Comparison of ENCODE assay signal across 8 mouse cellular contexts in the genomic region with DNA sequence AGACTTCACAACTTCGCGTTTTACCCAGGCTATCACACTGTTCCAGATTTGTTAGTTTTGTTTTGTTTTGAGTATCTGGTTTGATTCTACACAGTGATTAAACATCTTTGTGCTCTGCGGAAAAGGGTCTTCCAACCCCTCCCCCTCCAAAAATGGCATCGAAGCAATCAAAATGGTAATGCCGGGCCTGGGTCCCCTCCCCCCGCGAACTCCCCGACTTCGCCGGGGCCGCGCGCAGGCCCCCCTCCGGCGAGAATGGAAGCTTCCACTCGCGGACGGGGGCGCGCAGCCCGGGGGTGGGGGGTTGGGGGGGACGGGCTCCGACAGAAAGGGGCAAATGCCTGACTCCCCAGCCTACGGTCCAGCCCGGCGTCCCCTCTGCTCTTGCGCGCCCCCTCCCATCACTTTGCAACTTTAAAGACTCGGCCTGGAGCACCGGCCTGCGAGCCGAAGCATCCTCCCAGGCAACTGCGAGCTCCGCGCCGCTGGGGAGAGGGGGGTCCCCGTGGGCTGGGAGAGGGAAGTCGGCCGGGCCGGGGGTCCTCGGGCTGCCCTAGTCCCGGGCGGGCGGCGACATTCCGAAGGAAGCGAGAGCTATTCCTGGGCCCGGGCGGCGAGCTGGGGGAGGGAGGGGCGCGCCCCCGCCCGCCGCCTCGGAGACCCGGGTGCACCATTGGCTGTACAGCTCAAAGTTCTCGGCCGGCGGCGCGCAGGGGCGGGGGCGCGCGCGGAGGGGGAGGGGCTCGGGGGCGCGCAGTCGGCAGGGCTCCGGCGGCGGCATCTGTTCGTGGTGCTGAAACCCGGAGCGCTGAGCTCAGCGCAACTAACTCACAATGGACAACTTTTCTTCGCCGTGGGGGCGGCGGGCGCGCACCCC. TPM values are rescaled to one million over a fixed set of nuclear protein-coding genes. Genes with fewer than 3 reads are reported as not detected.
DNase-seq lines count a peak whose midpoint lies in the region; ATAC-seq and TF ChIP-seq lines count a peak whose summit lies in the region.

No protein-coding gene starts in this region.

- H3K9me3 ChIP-seq in ES-Bruce4 (replicated peaks; ENCODE audit: control insufficient read depth, insufficient read depth, low read length, poor library complexity, severe bottlenecking), result no peaks in the 10 kb centered on the region
- no peaks in the 10 kb centered on the region for H3K9me3 ChIP-seq in lung, embryonic 15.5 days

- no peak for TF ChIP-seq CTCF in ES-Bruce4 (IDR thresholded peaks at IDR 0.05; ENCODE audit: low read depth, low read length)

- H3K27me3 ChIP-seq in ES-Bruce4 (ENCODE audit: control insufficient read depth, insufficient read depth, low read length, poor library complexity, severe bottlenecking), result peaks cover 6% of the 10 kb centered on the region; the same call in 1 of the 2 replicates
- peaks cover 35% of the 10 kb centered on the region for H3K27me3 ChIP-seq in lung, embryonic 15.5 days

- peak; percentile 46 for ATAC-seq in lung, embryonic 15.5 days (ENCODE audit: borderline replicate concordance, extremely low read depth, low FRiP score, low TSS enrichment)

- H3K4me3 ChIP-seq in ES-Bruce4 (ENCODE audit: low read depth, low read length), result peak overlapping the region; percentile 73
- H3K4me3 ChIP-seq in lung, embryonic 15.5 days, result peak overlapping the region; percentile 70

- under 1% methylated on average over 78 of the region's 84 CpGs for WGBS in lung, embryonic 15.5 days

- no peaks in the 10 kb centered on the region for H3K36me3 ChIP-seq in ES-Bruce4 (ENCODE audit: control insufficient read depth, insufficient read depth, low read length, poor library complexity, severe bottlenecking)
- H3K36me3 ChIP-seq in lung, embryonic 15.5 days, result no peaks in the 10 kb centered on the region

- H3K4me2 ChIP-seq in lung, embryonic 15.5 days, result peak overlapping the region; percentile 100

- no peak for TF ChIP-seq POLR2A in ES-Bruce4 (IDR thresholded peaks at IDR 0.05; ENCODE audit: insufficient read depth, low read length)

- peak overlapping the region; percentile 62 for H3K9ac ChIP-seq in ES-Bruce4 (ENCODE audit: low read depth, poor library complexity, severe bottlenecking)
- H3K9ac ChIP-seq in lung, embryonic 15.5 days, result peak overlapping the region; percentile 45

- no peaks in the 10 kb centered on the region for H3K4me1 ChIP-seq in ES-Bruce4 (ENCODE audit: control insufficient read depth, insufficient read depth, low read length)
- peaks cover 22% of the 10 kb centered on the region for H3K4me1 ChIP-seq in lung, embryonic 15.5 days

- intact Hi-C loops in heart, postnatal 36 days (cut with DNase I), result loop anchor here (2.0 to 5.0 kb wide), 3 partner anchors 25 to 134 kb away; a partner anchor contains a TSS

- no peak overlapping the region for H3K27ac ChIP-seq in ES-Bruce4 (ENCODE audit: insufficient read depth, low read length)
- peak overlapping the region; percentile 65 for H3K27ac ChIP-seq in lung, embryonic 15.5 days

- DNase-seq in cerebellum, adult 18-20 months, result peak; percentile 72 to 88
- DNase-seq in forelimb bud, embryonic 11.5 days (ENCODE audit: low read depth, low spot score), result peak; percentile 60
- DNase-seq in heart, postnatal 36 days, result peak; percentile 73 to 74
- peak; percentile 50 to 53 for DNase-seq in layer of hippocampus, adult 8-10 months (ENCODE audit: low spot score in 2 of 2)
- peak; percentile 72 for DNase-seq in ovary, postnatal 36 days (ENCODE audit: low spot score)
- DNase-seq in urinary bladder, postnatal 10 days (ENCODE audit: low spot score), result peak; percentile 24

- TF ChIP-seq EP300 in ES-Bruce4 (IDR thresholded peaks at IDR 0.05; ENCODE audit: insufficient read depth, low read depth, low read length), result no peak

RNA-seq across cellular contexts. Expression of a gene that starts 2.4 kb away (rescaled TPM):
- 2.6 and 4.2 TPM in 2 replicates for polyA plus RNA-seq in ES-Bruce4 (2011; ENCODE audit: insufficient read depth, insufficient read length, low read depth, missing spikeins)
- total RNA-seq in heart, postnatal 36 days (2021), result 1 to 10 TPM; 1.0 to 1.3 TPM
- 10 to 100 TPM in 2 of 4 experiments, 1 to 10 TPM in 2; 6.6 to 12.2 (median 9.3) TPM for total RNA-seq in layer of hippocampus, adult 8-10 months (2022)
- polyA plus RNA-seq in lung, embryonic 15.5 days (2015; fragmentation: Nextera tagmentation; extraction: Ambion mirVana), result 0.24 and 0.67 TPM in 2 replicates

Comparison
In these comparisons a context has a peak if more than half of its experiments do, and no peak if none do; other contexts are left out.
1. DNase-seq: peak in every context shown above with its lines; median percentile 80 in cerebellum, adult 18-20 months; 74 in heart, postnatal 36 days; 72 in ovary, postnatal 36 days; 60 in forelimb bud, embryonic 11.5 days; 52 in layer of hippocampus, adult 8-10 months; 24 in urinary bladder, postnatal 10 days.